Mouse (Mus musculus) forebrain, embryonic 14.5 days (tissue): ENCODE results near the gene Parvg. TPM values are rescaled to one million over a fixed set of nuclear protein-coding genes. Genes with fewer than 3 reads are reported as not detected.

Source experiments
- ATAC-seq: fragments of 200-750 bp; cut with Nextera tagmentation; 2 replicates; pipeline ENCODE4 v1.8.0; 2017; ENCODE audit warnings: mild to moderate bottlenecking, moderate library complexity
- DNase-seq: peaks from one replicate; pipeline ENCODE4 v3.0.0-alpha.2; 2015; ENCODE audit warnings: low spot score
- H3K27ac ChIP-seq: fragments of 300-500 bp; sonication (generic); 2 replicates; pipeline ENCODE4 v1.5.1; 2014; ENCODE audit warnings: low read depth, mild to moderate bottlenecking, control low read depth, low read length, moderate library complexity
- H3K27me3 ChIP-seq: fragments of 300-500 bp; sonication (generic); replicated peaks from 2 replicates; pipeline ENCODE4 v1.6.1; 2014; ENCODE audit warnings: low read length, control low read depth, mixed read lengths; ENCODE audit not compliant: control insufficient read depth, insufficient read depth
- H3K36me3 ChIP-seq: fragments of 300-500 bp; sonication (generic); 2 replicates; pipeline ENCODE4 v1.6.1; 2014; ENCODE audit warnings: low read length, control low read depth; ENCODE audit not compliant: control insufficient read depth, insufficient read depth
- H3K4me1 ChIP-seq: fragments of 300-500 bp; sonication (generic); 2 replicates; pipeline ENCODE4 v1.6.1; 2014; ENCODE audit warnings: antibody characterized with exemption, low read length, control low read depth; ENCODE audit not compliant: control insufficient read depth, insufficient read depth
- H3K4me2 ChIP-seq: fragments of 300-500 bp; sonication (generic); 2 replicates; pipeline ENCODE4 v1.6.1; 2014; ENCODE audit warnings: mild to moderate bottlenecking, control low read depth, low read length
- H3K4me3 ChIP-seq: fragments of 300-500 bp; sonication (generic); 2 replicates; pipeline ENCODE4 v1.5.1; 2014; ENCODE audit warnings: low read depth, low read length, control low read depth
- H3K9ac ChIP-seq: fragments of 300-500 bp; sonication (generic); 2 replicates; pipeline ENCODE4 v1.6.1; 2014; ENCODE audit warnings: mild to moderate bottlenecking, low read length, control low read depth, moderate library complexity
- H3K9me3 ChIP-seq: fragments of 300-500 bp; sonication (generic); replicated peaks from 2 replicates; pipeline ENCODE4 v1.6.1; 2016; ENCODE audit warnings: low read length, control low read depth, mixed read lengths; ENCODE audit not compliant: control insufficient read depth
- WGBS: fragments of 180-500 bp; shearing (Covaris S2); extraction: QIAGEN DNeasy Blood & Tissue Kit; methylation state at CpG from one replicate; pipeline ENCODE4 v1.1.7; 2014; 5-methylcytosine and 5-hydroxymethylcytosine counted together
- polyA plus RNA-seq: library from polyadenylated mRNA; unstranded; fragments of >200 nt; fragmentation: Nextera tagmentation; extraction: Ambion mirVana; gene quantifications from 2 replicates; pipeline ENCODE4 v1.2.1, GENCODE M21; 2014

Parvg gene
- polyA plus RNA-seq, 1 experiment from 2014 or later: 0.90 TPM

DNA sequence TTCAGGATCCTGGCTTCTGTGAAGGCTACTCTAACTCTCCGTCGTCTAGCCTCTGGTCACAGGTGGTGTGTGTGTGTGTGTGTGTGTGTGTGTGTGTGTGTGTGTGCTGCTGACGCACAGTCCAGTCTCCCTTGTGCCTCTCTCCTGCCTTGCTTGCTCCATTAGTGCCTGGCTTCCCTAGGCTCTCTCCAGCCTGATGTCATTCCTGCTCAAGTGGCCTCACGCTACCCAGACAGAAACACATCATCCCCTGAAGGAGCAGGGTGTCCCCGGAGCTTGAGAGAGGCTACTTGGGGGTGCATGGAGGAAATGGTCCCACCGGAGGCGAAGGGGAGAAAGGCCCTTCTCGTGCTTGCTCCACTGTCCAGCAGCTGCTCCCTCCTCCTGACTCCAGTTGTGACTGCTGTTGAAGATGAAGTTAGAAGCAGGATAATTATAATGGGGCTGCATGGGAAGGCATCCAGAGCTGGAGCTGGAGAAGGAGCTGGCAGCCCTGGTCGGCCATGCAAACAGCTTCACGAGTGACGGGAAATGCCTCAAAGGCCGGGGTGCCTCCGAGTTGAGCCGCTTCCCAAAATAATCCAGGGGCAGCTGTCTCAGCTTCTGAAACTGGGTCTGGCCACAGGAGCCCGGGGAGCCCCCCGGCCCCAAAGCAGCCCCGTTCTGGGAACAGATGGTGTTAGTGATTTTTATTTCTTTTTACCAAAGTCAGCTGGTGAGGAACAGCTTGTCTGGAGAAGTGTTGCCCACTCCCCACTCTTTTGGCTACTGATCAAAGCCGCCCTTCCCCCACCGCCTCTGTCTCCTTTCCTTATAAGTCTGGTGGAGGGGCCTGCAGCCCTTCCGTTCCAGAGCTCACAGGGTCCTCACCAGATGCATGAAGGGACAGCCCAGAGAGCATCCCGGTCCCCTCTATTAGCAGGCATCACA is 28.4 kb downstream of the Parvg start:
- H3K4me1 ChIP-seq: no peaks in the 10 kb centered on the region
- WGBS: 65% methylated on average over 21 of the region's 21 CpGs
- H3K27ac ChIP-seq: peak overlapping the region; percentile 55; the same call in 1 of the 2 replicates
- no peak overlapping the region for H3K4me3 ChIP-seq
- no peak overlapping the region for H3K9ac ChIP-seq
- H3K9me3 ChIP-seq: no peaks in the 10 kb centered on the region
- H3K36me3 ChIP-seq: no peaks in the 10 kb centered on the region
- ATAC-seq (peak; percentile 86), DNase-seq (peak; percentile 84)
- H3K4me2 ChIP-seq: no peak overlapping the region
- no peaks in the 10 kb centered on the region for H3K27me3 ChIP-seq

GRCm38 (mm10) chr15:84355081-84355480 is 31.3 kb downstream of the Parvg start:
- 87% methylated on average over 5 of the region's 5 CpGs for WGBS
- no peak for ATAC-seq

DNA sequence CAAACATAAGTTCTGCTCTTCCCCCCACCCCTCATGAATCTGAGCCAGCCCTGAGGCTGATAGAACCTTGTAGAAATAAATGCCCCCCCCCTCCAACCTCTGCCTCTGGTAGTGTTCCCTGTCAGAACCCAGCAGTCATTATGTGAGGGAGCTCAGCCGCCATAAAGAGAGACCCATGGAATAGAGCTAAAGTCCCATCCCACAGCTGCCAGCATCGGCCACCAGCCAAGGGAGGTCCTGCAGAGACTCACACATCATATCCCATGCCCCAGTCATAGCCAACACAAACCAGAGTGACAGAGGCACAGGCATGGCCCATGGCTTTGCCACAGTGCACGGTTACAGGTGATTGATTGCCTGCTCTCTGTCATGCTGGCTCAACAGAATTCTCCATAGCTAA is 40.9 kb downstream of the Parvg start:
- Histone ChIP-seq H3K4me3 (no peak overlapping the region), H3K27ac (no peak overlapping the region), H3K36me3 (no peaks in the 10 kb centered on the region), H3K9ac (no peak overlapping the region), H3K4me1 (peaks cover 13% of the 10 kb centered on the region), H3K4me2 (no peak overlapping the region), H3K27me3 (no peaks in the 10 kb centered on the region), H3K9me3 (no peaks in the 10 kb centered on the region)
- 94% methylated on average over 3 of the region's 3 CpGs for WGBS
- no peak for ATAC-seq
- no peak for DNase-seq

More at GRCm38 (mm10) chr15:84355081-84355480, 31.3 kb downstream of the Parvg start:
- Histone ChIP-seq H3K36me3 (no peaks in the 10 kb centered on the region), H3K27me3 (no peaks in the 10 kb centered on the region), H3K4me2 (no peak overlapping the region), H3K9ac (no peak overlapping the region), H3K9me3 (no peaks in the 10 kb centered on the region), H3K4me3 (no peak overlapping the region), H3K4me1 (peaks cover under 1% of the 10 kb centered on the region; the same call in 1 of the 2 replicates), H3K27ac (no peak overlapping the region)
- DNase-seq: no peak

DNA sequence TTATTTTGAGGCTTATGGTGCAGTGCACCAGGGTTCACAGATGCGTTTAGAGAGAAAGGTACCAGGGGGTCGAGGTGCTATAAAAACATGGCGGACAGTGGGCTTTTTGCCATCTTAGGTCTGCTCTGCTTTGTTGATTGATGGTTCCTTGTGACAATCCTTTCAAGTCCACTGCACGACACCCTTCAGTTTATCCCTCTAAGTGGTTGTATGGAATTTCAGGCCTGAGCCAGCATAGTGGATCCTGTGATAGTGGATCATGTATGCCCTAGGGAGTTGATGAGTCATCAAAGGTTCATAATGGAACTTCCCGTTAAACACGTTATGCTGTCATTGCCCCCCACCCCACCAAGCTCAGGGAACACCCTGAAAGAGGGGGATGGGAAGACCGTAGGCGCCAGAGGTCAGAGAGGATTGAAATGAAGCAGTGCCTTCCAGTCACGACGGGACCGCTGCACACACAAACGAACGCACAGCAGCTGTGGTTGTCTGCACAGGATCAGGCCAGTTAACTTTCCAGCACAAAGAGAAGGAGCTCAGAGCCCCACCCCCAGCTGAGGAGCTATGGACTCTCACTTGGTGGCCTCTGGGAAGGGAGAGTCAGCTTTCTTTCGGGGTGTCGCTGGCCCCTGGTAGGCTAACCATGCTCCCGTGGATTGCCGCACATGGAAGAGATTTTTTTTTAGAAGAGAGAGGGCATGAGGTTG is 42.0 kb downstream of the Parvg start:
- 81% methylated on average over 17 of the region's 17 CpGs for WGBS
- DNase-seq: no peak

DNA sequence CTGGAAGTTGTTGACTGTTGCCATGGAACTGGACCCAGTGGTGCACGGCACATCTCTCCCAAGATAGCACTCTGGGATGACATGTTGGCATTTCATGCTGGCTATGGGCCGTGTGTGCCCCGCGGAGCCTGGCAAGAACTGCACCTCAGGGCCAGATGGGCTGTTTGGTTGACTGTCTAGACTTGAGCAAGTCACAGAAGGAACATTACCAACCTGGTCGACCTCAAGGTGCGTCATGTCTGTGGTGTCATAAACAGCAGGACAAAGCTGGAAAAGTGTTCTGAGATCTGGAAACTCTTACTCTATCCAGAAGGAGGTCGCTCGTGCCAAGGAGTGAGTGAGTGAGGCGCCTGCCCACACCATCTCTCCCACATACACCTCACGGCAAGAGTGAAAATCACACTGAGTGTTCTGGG is 42.8 kb downstream of the Parvg start:
- no peaks in the 10 kb centered on the region for H3K9me3 ChIP-seq
- no peak overlapping the region for H3K4me3 ChIP-seq
- DNase-seq: no peak
- ATAC-seq: no peak
- no peaks in the 10 kb centered on the region; the same call in 1 of the 2 replicates for H3K4me1 ChIP-seq
- H3K4me2 ChIP-seq: no peak overlapping the region
- WGBS: 84% methylated on average over 10 of the region's 10 CpGs
- no peak overlapping the region for H3K27ac ChIP-seq
- no peaks in the 10 kb centered on the region for H3K36me3 ChIP-seq
- H3K27me3 ChIP-seq: no peaks in the 10 kb centered on the region
- H3K9ac ChIP-seq: no peak overlapping the region

More for the DNA sequence above, 42.0 kb downstream of the Parvg start:
- Histone ChIP-seq H3K4me3 (no peak overlapping the region), H3K27ac (peak overlapping the region; percentile 10; the same call in 1 of the 2 replicates), H3K9ac (no peak overlapping the region), H3K4me2 (no peak overlapping the region), H3K36me3 (no peaks in the 10 kb centered on the region), H3K9me3 (no peaks in the 10 kb centered on the region), H3K27me3 (no peaks in the 10 kb centered on the region), H3K4me1 (peaks cover 5% of the 10 kb centered on the region)
- ATAC-seq: no peak

DNA sequence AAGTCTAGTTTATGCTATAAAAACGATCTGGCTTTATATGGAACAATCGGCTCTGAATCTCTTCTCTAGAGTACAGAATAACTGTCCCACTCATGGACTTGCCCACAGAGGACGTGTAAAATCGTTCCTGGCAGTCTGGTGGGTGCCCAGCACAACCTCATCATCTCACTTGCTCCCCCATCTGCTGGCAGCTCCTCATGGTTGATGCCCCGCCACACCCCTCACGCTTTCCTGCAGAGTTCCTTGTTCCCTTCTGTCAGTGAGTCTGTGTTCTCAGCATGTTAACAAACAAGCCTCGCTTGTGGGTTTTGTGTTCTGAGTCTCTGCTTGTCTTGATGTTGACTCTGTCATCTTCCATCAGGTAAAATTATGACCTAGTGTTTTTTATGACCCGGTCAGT is 43.6 kb downstream of the Parvg start:
- ATAC-seq (no peak), DNase-seq (no peak)
- H3K4me3 ChIP-seq: no peak overlapping the region
- no peaks in the 10 kb centered on the region for H3K9me3 ChIP-seq
- H3K36me3 ChIP-seq: no peaks in the 10 kb centered on the region
- H3K9ac ChIP-seq: no peak overlapping the region
- WGBS: 80% methylated on average over 8 of the region's 8 CpGs
- no peak overlapping the region for H3K4me2 ChIP-seq
- H3K4me1 ChIP-seq: no peaks in the 10 kb centered on the region; the same call in 1 of the 2 replicates
- no peak overlapping the region for H3K27ac ChIP-seq
- no peaks in the 10 kb centered on the region for H3K27me3 ChIP-seq

GRCm38 (mm10) chr15:84372801-84373200 is 49.0 kb downstream of the Parvg start:
- 80% methylated on average over 5 of the region's 5 CpGs for WGBS
- Histone ChIP-seq H3K27ac (no peak overlapping the region), H3K4me1 (no peaks in the 10 kb centered on the region), H3K36me3 (no peaks in the 10 kb centered on the region), H3K4me2 (no peak overlapping the region), H3K9ac (no peak overlapping the region), H3K9me3 (peaks cover 7% of the 10 kb centered on the region; the same call in 1 of the 2 replicates), H3K4me3 (no peak overlapping the region), H3K27me3 (no peaks in the 10 kb centered on the region)
- ATAC-seq (no peak), DNase-seq (no peak)

GRCm38 (mm10) chr15:84378734-84379133 is 54.9 kb downstream of the Parvg start:
- ATAC-seq (no peak), DNase-seq (no peak)
- Histone ChIP-seq H3K9ac (no peak overlapping the region), H3K36me3 (no peaks in the 10 kb centered on the region), H3K27me3 (no peaks in the 10 kb centered on the region), H3K9me3 (peaks cover 7% of the 10 kb centered on the region; the same call in 1 of the 2 replicates), H3K4me3 (no peak overlapping the region), H3K4me1 (no peaks in the 10 kb centered on the region), H3K27ac (no peak overlapping the region), H3K4me2 (no peak overlapping the region)
- WGBS: 77% methylated on average over 9 of the region's 9 CpGs
